Mouse (Mus musculus): ENCODE results near the gene Bcl3.
A peak's percentile ranks its signal among the peaks of the same experiment; 100 is the strongest.
"Not testable (repeated sequence)": the region's sequence is repeated elsewhere in the genome, so short reads cannot be mapped to it uniquely, and the experiment has no call there.

Bcl3 gene

DNA sequence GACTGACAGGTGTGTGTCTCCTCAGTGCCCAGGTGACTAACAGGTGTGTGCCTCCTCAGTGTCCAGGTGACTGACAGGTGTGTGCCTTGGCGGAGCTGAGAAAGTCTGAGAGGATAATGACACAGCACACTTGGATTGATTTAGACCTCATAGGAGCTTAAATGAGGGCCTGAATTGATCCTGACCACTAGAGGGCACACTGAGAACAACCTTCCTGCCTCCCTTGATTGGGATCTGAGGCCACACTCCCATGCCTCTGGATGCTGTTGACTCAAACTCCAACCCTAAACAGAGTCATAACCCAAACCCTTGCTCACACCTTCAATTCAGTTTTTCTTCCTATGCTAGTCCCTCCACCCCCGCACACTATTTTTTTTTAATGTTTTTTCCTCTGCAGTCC lies 21.8 kb downstream of the Bcl3 start:
- DNase-seq: no peak

DNA sequence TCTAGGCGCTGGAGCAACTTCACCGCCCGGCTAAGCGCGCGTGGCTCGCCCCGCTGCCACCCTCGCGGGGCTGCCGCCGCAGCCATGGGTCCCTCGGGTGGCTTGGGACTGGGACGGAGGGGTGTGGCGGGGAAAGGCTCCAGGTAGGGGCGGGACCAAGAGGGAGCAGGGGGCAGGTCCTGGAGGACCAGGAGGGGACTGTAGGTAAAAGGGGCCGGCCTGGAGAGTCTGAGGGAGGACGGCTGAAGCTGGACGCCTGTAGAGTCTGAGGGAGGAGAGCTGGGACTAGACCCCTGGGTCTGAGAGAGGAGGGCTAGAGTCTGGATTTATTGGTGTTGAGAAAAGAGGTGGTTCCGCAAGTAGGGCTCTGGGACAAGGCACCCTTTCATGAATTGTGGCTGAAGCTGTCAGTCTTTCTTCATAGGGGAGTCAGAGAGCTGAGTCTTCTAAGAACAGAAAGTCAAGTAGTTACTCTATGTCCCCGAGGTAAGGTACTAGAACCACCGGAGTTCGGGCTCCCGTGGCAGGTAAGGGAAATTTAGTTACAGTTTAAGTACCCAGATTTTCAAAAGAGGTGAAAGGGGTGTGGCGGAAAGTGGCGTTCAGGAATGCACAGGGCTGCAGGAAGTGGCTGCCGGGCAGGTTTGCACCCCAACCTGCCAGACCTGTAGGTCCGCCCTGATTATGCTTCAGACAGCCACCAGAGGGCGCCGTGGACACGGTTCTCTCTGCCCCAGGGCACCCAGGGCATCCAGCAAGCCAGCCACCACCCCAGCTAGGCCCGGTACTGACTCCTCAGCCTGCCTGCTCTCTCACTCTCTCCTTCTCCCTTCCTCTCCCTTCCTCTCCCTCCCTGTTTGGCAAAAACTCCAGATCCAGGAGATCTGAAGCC lies 25.6 kb downstream of the Bcl3 start, which contains the start of gene Cblc:
Cblc (minus strand) TSS at position 113 of the 892 bp plus-strand sequence.
- peak; percentile 88 for DNase-seq

DNA sequence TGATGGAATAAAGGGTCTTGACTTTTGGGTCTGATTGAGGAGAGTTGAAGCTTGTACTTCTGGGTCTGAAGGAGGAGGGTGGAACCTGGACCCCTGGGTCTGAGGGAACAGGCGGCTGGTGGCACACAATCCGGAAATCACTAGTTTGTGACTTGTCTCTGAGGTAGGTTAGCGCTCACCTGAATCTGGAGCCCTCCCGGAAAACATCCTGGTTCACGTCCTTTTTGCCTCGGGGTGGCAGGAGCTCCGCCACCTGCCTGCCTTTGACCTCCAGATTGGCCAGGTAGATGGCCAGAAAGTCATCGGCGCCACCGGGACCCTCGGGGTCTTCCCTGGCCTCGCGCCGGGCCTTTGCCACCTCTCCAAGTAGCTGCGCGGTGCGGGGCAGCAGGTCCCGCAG lies 26.3 kb downstream of the Bcl3 start:
- DNase-seq: no peak

DNA sequence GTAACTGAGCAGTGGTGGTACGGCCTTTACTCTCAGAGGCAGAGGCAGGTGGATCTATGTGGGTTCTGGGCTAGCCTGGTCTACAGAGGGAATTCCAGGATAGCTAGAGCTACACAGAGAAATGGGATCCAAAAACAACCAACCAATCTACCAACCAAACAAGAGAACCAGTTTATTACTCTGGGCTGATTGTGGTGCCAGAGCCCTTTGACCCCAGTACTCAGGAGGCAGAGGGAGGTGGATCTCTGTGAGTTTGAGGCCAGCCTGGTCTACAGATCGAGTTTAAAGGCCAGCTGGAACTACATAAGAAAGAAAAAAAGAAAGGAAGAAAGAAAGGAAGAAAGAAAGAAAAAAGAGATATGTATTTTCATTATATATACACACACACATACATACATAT lies 27.3 kb downstream of the Bcl3 start:
- DNase-seq: no peak

DNA sequence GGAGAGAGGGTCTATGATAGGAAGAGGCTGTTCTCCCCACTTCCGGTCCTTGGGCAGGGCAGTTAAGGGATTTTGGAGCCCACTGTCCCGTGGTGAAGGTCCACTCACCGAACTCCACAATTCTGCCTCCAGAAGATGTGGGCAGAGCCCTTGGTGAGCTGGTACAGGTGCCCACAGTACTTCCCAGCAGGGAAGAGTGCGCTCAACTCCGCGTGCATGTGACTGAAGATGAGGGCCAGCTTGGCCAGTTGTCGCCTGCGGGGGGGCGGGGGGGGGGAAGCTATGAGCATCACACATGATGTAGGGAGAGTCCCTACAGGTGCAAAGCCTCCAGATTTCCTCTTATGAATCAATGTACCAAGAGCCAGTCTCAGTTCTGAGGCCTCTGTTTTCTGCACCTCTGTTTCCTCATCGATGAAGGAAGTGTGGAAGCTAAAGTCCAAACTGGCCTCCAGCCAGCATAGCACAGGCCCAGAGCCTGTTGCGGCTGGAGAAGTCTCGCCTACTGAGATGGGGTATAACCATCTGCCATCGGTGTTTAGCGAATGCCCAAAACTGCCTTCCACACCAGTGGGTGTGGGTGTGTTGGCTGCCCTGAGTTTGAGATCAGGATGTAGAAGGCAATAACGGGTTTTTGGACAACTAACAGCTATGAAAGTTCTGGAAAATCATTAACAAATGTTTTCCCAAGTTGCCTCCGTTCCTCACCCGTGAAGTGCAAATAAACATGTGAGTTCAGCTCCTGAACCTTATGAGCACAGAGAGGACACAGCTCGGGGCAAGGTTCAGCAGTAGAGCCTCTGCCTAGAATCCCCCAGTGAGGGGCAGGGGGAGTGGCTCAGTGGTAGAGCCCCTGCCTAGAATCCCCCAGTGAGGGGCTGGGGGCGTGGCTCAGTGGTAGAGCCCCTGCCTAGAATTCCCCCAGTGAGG lies 29.6 kb downstream of the Bcl3 start:
- DNase-seq: no peak

DNA sequence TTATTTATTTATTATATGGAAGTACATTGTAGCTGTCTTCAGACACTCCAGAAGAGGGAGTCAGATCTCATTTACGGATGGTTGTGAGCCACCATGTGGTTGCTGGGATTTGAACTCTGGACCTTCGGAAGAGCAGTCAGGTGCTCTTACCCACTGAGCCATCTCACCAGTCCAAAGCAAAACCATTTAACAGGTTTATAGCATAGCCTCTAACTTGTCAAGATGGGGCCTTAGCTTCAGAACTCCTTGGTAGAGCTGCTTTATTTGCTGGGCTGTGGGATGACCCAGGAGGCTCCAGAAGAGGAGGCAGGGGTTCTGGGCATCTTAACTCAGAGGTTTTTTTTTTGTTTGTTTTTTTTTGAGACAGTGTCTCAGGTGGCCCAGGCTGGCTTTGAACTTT lies 31.1 kb downstream of the Bcl3 start:
- not testable (repeated sequence) for DNase-seq

DNA sequence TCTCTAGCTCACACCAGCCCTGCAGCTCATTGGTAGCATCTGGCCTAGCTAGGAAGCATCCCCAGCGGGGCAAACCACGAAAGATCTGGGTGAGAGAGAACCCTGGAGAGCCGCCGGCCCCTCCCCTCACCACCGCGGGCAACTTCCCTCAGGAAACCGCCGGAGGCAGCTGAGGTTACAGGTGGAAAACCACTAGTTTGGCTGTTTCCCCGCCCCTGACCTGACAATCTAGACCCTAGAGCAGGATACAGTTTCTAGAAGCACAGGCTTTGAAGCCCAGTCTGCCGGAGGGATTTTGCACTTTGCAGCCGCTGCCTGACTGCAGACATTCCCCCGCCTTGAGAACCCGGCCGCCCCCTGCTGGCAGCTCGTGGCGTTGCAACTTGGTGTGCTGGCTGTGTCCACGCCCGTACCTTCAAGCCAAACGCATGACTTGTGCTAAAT lies 32.6 kb downstream of the Bcl3 start:
- DNase-seq: peak; percentile 90

DNA sequence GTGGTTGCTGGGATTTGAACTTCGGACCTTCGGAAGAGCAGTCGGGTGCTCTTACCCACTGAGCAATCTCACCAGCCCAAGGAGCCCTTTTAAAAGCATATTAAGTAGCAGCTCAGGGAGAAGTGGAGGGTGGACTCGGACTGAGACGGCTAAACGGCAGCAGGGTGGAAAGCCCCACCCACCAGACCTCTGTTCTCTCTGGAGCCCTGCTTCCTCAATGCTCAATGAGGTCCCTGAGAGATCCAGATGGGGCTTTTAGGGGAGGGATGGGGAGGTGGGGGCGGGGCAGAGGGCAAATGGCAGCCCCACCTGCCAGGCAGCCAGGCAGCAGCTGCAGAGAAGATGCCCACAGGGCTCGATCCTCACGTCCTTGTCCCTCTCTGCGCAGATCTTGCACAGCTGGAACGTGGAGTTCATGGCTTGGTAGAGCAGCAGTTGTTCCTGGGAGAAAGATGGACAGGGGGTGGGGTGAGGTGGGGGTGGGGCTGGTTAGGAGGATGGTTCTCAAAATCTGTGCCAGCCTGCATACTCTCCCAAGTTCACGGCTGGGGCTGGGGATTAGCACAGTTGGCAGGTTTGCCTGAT lies 36.6 kb downstream of the Bcl3 start:
- DNase-seq: no peak

DNA sequence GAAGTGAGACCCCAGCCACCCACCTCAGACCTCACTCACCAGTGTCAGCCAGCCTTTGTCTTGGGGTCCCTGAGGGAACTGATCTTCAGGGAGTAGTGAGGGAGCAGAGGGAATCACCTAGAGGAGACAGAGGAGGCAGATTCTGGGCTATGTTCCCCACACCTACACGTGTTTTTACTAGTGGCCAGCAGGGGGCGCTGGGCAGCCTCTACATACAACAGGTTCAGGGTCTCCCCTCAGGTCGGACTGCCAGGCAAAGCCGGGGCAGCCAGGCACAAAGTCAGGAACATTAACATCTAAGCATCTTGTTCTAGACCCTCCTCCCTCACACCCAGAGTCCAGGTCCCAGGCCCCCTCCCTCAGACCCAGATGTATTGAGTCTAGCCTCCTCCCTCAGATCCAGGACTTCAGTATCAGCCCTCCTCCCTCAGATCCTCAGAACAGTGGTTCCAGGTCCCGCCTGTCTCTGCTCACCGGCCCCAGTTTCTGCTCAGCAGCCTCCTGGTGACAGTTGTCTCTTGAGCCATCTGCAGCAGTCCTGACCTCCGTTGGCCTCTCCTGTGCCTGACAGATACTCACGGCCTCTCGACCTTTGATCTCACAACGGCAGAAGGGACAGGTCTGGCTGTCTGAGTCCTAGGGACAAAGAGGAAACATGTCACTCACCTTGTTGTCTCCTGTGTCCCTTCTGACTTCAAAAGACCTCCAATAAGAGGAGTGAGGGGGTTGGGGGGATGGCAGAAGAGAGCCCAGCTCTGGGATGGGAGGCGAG lies 37.6 kb downstream of the Bcl3 start:
- DNase-seq: peak in 1 of 2 experiments; percentile 30

DNA sequence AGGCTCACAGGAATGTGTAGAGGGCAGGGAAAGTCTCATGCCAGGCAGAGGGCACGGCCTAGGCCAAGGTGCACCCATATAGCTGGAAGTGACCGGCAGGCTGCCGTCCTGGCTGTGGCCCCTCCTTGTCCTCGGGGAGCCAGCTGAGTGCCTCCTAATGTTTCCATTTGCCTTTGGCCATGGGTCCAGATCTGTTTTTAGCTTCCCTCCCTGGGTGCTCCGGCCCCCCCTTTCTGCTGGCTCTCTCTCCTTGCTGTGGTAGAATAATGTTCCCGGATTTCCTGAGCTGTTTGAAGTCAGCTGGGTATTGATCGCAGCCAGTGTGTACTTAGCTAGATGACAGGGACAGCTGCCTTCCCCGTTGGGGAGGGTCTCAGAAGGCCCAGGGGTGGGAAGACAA lies 38.9 kb downstream of the Bcl3 start:
- no peak for DNase-seq

DNA sequence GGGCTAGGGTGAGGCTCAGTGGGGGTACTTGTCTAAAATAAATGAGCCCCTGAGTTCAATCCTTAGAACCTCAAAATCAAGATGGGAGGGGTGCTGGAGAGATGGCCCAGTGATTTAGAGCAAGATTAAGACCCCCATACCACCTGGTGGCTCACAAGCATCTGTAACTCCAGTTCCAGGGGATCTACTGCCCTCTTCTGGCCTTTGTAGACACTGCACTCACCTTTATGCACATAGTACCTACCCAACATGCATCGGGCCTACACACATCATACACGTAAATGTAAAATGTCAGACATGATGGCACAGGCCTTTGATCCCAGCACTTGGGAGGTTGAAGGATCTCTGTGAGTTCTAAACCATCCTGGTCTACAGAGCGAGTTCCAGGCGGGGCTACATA lies 39.9 kb downstream of the Bcl3 start:
- no peak for DNase-seq

DNA sequence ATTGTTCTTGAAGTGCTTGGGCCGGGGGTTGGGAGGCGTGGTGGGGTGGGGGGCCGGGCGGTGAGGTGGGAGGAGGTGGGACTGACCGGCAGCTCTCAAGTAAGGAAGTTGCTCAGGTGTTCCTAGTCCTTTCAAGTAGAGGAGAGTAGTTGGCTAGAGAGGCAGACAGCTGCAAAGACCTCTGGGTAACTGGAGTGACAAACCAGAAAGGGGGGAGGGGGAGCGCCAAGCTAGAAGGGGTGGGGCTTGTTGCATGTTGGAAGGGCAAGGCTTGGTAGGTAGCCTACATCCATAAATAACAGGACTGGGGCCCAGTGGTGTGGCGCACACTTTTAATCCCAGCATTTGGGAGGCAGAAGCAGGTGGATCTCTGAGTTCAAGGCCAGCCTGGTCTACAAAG lies 40.8 kb downstream of the Bcl3 start:
- no peak for DNase-seq

DNA sequence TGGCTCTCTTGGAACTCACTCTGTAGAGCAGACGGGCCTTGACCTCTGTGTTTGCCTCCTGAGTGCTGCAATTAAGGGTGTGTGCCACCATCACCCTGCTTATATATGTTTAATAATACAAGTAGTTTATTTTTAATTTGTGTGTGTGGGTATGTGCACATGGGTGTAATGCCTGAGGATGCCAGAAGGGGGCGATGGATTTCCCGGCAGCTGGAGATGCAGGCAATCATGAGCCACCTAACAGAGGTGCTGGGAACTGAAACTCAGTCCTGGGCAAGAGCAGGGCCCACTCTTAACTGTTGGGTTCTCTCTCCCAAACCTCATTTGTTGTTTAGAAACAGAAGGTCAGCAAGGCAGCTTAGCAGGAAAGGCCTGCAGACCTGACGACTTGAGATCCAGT lies 42.7 kb downstream of the Bcl3 start:
- DNase-seq: no peak

DNA sequence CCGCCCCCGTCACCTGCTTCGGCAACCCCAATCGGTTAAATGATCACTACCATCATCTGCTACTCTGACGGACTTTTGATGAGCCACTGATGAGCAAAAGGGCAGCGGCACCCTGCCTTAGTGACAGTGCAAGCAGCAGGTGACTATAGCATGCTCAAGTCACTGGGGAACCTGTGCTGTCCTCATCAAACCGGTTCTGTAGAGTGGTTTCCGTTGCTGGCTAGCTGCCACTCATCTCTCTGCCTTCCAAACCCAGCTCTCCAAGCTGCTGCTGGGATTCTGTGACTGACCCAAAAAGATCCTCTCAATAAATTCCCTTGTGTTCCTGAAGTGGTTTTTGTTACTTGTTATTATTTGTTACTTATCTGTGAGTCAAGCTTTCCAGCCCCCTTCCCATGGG lies 43.9 kb downstream of the Bcl3 start:
- no peak for DNase-seq

DNA sequence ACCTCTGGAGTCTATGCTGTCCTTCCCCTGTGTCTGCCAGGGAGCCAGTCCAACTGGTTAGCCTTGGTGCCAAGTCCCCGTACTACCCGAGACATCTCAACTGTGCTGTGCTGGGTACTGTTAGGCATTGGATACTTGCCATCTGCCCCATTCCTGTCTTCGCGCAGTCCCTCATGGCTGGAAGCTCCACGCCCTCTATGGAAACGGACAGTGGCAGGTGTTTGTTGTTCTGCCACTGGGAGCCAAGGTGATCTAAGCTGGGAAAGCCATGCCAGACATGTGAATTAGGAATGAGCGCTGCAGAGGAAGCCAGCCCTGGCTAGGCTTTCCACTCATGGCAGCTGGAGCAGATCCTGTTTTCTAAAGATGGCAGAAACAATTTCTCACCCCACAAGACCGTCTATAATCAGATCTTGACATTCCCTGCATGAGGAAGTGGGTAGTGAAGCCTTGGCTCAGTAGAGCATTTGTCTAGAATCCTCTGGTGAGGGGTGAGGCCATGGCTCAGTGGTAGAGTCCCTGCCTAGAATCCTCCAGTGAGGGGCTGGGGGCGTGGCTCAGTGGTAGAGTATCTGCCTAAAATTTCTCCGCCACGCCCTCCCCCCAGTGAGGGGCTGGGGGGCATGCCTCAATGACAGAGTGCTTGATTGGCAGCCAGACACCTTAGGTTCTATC lies 45.4 kb downstream of the Bcl3 start:
- DNase-seq: no peak

DNA sequence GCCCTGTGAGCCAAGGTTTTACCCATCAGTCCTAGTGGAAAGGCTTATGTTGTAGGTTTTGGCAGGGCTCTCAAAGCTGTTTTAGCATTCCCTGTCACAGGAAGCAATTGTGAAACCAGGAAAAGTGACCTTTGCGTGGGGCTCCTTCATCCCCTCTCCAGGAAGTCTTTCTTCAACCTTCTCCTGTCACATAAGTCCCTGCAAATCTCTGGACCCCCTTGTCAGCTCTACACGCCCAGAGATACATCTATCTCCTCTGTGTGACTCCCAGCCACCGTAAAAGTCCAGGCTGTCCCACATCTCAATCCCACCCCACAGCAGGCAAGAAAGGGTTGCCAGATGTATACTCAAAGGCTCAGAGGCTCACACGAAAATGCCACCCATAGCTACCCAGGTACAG lies 50.9 kb downstream of the Bcl3 start:
- no peak for DNase-seq

DNA sequence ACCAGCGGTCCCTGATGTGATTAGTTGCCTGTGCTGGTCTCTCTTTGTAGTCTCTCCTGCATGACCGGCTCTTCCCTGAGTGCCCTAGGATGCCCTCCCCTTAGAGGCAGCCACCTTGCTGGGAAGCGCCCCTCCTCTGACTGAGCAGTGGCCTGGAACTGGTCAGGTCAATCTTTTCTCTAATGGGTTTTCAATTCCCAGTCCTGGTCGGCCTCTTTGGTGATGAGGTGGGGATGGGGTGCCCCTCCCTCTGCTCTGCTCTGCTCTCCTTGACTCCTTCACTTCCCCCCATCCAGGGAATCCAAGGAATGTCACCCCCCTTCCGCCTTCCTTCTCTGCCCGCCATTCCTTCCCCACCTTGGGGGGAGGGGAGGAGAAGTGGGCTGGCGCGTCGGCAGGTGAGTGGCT lies 51.6 kb downstream of the Bcl3 start, which contains the start of gene Bcam:
Bcam (minus strand) TSS at position 33 of the 408 bp plus-strand sequence.
- no peak for DNase-seq

DNA sequence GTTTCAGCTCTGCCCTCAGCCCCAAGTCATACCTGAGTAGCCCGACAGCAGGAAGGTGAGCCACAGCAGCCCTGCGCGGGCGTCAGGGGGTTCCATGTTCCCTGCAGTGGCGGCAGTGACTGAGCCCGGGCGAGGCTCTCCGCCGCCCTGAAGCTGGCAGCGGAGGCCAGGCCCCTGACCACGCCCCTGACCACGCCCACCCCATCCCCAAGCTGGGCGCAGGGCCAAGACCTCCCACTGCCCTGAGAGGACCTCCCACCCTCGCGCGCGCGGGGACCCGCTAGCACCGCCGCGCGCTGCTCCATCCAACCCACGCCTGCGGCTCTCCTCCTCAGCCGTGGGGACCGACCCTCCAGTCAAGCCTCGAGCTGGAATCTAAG lies 52.2 kb downstream of the Bcl3 start:
- peak; percentile 69 to 75 for DNase-seq

DNA sequence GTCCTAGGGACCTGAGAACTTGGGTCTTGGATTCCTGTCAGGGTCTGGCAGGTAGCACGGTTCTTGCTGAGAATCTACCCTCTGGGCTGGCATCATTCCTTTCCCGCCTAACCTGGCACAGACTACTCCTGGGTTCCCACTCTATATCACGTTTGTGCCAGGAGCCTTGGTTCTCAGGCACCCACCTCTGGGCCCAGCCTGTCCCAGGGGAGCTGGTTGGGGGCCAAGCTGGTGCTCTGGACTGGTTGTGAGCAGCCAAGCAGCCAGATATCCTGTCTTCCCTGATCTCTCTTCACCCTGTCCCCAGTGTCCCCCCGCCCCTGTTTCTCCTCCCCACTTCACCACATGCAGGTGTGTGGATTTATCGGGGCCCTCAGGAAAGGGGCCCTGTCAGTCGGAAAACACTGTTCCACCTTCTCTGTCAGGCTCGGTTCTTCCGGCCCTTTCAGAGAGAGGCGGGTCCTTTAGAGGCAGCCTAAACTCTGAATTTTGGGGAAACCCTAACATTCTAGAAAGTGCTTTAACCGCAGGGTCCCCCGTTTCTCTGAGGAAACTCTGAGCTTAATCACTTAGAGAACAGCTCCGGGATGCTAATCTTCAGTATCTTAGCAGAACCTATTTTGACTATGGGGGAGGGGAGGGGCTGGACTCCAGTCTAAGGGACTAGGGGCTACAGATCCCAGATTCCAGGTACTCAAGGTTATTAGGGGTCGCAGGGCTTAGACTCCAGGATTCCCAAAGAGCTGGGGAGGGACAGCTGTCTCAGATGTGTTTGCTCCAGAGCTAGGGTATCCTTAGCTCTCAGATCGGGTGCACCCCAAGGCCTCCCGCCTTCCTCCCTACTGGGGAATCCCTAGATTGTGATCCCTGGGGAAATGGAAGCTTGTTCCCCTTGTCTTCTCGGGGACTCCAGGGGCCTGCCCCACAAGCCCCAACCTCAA lies 52.9 kb downstream of the Bcl3 start:
- no peak for DNase-seq

DNA sequence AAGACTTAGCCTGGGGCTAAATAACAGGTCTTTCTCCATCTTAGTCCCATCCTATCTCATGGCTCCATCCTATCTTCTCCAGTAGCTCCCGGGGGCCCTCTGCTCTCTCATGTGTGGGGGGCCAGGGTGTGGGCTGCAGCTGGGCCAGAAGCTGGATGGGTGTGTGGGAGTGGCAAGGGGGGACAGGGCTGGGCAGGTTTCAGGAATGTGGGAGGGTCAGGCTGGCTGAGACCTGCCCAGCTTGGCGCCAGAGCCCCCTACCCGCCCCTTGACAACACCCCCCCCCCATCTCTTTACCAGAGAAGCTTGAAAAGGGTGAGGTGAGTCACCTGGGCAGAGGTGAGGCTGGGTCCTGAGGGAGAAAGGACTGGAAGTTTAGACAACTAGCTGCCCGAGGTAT lies 53.6 kb downstream of the Bcl3 start:
- DNase-seq: no peak

DNA sequence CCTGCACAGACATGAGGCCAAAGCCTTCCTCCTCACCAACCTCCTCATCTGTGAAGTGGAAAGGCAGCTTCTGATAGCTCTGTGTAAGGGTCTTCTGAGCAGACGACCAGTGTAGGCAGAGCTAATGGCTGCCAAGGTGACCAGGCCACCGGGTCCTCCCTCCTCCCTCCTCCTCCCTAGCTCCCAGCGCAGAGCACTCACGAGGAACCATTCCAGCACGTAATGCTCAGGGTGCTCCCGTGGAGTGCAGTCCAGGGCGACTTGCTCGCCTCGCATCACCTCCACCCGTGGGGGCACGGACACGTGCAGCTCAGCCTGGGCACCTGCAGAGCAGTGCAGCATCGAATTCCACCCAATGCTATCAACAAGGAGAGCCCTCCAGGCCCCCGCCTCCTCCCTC lies 54.3 kb downstream of the Bcl3 start:
- no peak for DNase-seq

All from thymus, postnatal 36 days (tissue).